Mouse (Mus musculus) bone marrow macrophage, adult 2 months (primary cell): ENCODE measurements at regions not wholly inside any gene's neighbourhood (a gene's known extent, or its start where the extent isn't known, plus 50 kb on each side); places are given as distances from the start of the nearest gene placed in this dataset.

Experiments used
- CTCF ChIP-seq: IDR thresholded peaks from 2 replicates; pipeline ENCODE4 v1.5.1; 2012; ENCODE audit warnings: low read depth, mild to moderate bottlenecking, low read length, moderate library complexity
- POLR2A ChIP-seq: IDR thresholded peaks from 2 replicates; pipeline ENCODE4 v1.6.1; 2012; ENCODE audit warnings: mild to moderate bottlenecking, low read depth, low read length, borderline replicate concordance

DNA sequence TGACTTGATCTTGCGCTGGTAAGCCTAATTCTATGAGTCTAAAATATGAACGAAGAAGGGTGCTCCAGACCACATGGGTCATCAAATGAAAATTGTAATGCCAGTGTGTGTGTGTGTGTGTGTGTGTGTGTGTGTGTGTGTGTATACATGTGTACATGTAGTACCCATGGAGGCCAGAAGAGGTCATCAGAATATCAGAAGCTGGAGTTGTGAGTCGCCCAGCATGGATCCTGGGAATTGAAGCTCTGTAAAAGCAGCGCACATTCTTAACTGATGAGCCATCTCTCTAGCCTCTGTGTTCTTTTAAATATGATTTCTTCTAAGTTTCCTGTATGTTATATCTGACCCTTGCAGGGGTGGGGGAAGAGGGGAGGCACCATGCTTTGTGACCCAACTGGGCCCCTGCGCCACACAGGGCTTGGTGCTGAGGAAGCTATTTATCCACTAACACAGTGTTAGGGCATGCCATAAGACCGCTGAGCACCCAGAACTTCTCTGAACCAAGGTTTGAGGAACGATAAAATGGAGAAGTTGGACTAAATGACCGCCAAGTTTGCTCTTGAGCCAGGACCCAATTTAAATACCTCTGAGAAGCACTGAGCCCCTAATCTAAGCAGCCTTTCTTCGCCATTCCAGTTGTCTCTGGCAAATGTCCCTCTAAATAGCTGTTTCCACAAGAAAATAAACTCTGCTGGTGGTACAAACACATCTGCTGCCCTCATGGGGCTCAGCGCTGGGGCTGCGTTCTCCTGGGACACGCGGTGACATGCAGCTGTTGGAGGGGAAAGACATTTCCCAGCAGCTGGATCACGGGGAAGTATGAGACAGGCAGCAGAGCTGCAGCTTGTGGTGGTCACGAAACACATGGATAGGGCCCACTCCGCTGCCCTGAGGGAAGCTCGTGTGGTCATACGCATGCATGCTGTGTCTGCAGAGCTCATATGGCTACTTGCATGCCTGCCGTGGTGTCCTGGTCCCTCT, 59.6 kb upstream of the Otos start:
- TF ChIP-seq POLR2A (no peak), CTCF (no peak)
